Mouse (Mus musculus): ENCODE measurements around the gene Ndufa5.

Ndufa5 gene

DNA sequence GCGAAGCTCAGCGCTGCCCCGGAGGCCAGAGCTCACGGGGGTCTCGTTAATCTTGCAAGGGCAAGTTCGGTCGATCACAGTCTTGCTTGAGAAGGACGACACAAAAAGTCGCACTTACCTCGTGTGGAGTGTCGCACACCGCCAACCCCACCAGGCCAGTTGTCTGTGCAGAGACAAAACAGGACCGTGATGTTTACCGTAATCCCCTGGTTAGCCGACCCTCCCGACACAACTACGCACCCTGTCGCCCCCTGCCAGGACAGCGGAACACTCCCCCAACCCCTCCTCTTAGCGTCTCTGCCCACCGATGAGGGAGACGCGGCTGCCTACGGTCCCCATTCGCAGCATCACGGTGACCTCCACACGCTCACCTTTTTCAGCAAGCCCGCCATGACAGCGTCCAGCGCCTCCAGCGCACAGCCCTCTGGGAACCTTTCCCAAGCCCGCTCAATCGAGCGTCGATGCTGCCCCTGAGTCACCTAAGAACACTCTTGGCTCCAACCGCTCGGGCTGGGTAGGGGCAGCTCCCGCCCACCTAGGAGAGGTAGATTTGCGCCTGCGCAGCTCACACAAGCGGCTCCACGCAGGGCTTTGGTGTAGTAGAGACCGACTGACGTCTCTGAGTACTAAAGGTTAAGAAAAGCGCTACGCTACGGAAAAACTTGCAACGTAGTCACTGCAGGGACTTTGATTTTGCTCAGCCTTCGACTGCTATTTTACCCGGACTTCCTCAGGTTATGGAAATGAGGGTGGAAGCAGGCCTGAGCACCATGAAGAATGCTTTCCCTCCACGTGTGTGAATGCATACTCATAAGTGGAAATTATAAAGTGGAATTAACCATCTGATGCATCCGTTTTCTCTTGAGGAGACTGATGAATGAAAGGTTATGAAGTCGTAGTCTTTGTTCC lies at the start of gene Ndufa5:
Gene Ndufa5 (minus strand): TSS at position 859 of the 909 bp plus-strand sequence.
- DNase-seq (ENCODE audit: low read depth, low spot score) = peak; percentile 98

DNA sequence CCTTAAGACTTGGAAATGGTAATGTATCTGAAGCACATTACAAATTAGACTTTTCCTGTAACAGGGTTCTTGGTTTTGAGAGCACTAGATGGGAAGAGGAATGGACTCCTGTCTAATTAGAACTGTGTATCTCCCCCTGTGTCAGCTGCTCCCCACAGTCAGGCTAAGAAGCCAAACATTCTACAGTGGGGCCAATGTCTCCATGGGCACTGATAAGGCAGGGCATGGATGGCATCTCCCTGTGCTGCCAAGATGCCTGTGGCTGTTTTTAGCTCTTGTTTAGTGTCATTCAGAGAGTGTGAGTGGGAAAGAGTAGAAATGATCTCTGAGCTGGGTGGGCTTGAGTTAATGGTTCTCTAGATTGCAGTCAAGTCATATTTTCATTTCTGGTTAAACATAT lies 45.5 kb upstream of the Ndufa5 start:
- DNase-seq (ENCODE audit: low read depth, low spot score) = no peak

DNA sequence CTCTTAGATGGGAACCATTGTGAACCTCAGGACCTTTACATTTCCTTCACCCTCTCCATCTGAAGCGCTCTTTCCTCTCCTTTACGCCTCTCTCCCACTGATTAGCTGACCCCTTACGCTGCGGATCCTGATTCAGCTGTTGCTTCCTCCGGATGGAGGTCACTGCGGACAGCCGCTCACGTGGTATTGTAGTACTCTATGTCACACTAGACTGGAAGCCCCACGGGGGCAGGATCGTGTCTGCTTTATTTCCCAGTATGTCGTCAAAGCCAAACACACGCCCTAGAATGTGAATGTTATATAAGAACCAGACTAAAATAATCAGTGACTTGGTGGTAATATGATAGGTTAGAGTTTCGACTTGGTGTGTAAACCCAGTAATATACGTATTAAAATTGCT lies 44.6 kb upstream of the Ndufa5 start:
- no peak for DNase-seq (ENCODE audit: low read depth, low spot score)

DNA sequence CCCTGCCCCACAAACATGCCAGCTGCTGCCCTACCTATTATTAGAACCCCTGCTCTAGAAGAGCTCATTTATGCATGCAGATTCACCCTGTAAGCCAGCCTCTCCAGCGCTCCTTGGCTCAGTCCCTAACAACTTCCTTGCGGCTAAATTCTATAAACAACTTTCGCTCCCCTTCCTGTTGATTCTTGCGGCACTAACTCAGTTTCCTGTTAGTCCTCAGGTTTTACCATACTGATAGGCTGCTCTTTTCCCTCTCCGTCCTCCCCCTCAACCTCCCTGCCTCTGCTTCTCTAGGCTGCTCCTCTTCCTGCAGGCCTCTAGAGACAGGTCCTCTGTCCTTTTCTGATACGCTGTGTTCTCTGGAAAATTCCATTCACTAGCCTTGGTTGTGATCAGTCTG lies 43.3 kb upstream of the Ndufa5 start:
- no peak for DNase-seq (ENCODE audit: low read depth, low spot score)

DNA sequence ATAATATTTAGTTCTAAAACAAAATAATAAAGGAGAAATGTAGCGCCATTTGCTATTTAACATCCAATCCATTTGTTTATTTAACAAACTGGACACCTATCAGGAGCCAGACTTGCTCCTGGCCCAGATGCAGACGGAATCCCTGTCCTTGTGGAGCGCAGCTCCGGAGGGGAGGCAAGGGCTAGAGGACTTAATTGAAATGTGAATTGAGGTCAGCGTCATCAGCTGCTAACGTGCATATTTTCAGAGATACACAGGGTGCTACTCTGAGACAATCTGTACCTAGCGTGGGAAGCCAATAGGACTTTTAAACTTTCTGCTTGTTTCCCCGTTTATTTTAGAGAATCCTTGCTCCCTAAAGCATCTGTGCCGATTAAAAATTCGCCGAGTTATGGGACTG lies 42.5 kb upstream of the Ndufa5 start:
- DNase-seq (ENCODE audit: low read depth, low spot score) = no peak

DNA sequence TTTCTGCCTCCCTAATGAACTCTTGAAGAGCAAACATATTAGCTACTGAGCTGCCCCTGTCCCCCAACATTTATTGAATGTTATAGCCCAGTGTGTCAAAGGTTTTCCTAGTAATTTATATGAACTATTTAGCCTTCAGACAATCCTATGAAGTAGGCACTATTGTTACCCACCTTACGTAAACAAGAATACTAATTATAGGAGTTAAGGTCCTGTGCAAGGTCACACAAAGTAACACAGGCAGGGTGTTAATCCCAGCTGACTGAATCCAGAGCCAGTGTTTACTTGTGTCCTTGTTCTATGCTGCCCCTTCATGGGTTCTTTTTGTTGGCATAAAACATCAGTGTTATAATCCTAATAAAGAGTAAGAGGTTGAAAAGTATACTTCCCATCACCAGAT lies 41.9 kb upstream of the Ndufa5 start:
- DNase-seq (ENCODE audit: low read depth, low spot score) = no peak

DNA sequence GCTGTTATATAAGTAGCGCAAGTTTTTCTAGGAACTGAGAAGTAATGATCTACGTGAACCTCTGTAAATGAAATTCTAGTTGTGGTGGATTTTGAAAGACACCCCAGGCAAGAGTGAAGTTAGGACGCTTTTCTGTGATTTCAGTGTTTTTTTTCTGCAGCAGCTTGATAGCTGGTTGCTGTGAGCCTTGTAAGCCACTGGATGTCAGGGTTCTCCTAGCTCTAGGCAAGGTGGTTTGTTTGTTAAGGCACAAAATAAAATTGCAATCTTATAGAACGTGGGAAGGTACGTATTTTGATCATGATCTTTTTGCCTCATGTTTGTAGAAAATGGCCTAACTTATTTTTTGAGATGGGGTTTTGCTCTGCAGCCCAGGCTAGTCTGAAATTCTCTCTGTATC lies 41.1 kb upstream of the Ndufa5 start:
- DNase-seq (ENCODE audit: low read depth, low spot score) = no peak

DNA sequence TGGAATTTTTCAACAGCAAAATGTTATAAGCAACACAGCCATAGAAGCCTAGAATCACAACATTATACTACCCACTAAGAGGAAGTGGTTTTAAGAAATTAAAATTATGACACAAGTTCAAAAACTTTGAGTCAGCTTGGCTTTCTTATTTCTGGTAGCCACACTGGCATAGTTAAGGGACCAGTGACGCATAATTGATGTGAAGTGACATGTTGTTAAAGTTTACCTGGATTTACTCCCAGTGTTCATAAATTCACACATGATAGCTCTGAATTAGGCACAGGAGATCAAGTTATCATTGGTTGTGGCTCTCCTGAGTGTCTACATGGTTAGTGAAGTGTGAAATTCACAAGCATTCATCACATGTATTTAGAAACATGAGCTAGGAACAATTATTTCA lies 37.1 kb upstream of the Ndufa5 start:
- DNase-seq (ENCODE audit: low read depth, low spot score) = no peak

DNA sequence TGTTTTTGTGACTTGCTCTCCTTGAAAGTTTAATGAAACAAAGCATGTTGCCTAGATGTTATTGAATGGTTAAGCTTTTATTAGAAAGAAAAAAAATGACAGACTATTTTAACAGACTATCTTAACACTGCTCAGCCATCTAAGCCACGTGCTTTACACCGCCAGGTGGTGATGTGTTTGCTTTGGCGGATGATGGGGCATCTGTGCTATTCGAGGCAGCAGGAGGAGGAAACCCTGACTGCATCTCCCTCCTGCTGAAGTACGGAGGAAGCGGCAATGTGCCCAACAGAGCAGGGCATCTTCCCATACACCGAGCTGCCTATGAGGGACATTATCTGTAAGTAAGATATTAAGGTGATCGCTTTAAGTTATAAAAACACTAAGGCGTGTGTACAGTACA lies 36.3 kb upstream of the Ndufa5 start:
- no peak for DNase-seq (ENCODE audit: low read depth, low spot score)

DNA sequence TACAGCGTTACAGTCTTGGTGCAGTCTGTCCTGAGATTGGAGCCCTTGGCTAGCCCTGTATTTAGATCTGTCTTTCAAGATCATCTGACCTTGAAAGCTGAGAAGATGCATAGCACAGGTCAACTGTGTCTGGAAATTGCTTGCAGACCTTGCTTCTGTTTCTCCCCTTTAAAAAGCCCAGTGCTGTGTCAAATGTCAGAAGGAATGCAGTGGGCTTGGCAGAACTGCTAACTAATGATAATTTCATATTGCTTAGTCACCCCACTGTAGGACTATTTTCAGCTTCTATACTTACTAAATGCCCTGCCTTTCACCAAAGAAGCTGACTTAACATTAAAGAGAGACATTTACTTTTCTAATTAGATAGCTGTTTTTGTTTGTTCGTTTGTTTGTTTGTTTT lies 27.7 kb upstream of the Ndufa5 start:
- DNase-seq (ENCODE audit: low read depth, low spot score) = no peak

DNA sequence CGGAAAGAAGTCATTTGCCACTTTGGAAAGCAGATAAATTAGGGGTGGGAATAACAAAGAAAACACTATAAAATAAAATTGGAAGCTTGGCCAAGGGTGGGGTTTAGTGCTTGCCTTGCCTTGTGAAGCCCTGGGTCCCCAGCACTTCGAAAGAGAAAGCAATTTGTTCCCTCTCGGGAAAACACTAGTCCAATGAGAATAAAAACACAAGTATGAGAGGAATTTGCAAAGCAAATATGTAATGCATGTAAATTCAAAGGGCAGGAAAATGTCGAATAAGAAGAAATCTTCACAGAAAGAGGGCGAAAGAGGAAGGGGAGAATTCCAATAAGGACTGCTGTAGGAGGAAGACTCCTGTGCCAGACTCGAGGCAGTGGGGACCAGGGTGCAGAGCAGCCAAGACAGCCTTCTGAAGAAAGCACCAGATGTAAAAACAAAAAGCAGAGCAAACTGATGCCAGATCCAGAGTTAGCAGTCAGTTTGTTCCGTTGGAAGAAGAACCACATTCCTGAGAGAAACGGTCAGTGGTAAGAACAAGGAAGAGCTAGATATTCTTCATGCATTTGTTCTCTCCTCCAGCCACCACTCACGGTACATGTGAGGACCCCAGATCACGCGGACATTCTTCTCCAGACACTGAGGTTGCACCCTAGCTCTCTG lies 26.7 kb upstream of the Ndufa5 start:
- no peak for DNase-seq (ENCODE audit: low read depth, low spot score)

DNA sequence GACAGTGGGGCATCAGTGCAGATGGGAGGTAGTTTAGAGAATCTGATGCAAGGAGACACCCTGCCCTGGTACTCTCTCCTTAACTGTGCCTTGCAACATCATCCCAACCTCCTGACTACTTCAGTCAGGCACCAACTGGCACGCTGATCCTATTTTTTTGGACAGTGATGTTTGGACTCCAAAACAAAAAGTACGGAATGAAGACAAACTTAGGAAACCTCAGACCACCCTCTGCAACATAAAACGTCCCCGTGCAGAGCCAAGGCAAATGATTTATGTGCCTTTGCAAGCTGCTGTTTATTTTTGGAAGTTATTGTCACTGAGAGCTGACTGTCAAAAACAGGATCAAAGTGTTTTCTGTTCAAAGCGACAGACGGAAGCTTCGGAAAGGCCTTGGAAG lies 24.2 kb upstream of the Ndufa5 start:
- DNase-seq (ENCODE audit: low read depth, low spot score) = no peak

DNA sequence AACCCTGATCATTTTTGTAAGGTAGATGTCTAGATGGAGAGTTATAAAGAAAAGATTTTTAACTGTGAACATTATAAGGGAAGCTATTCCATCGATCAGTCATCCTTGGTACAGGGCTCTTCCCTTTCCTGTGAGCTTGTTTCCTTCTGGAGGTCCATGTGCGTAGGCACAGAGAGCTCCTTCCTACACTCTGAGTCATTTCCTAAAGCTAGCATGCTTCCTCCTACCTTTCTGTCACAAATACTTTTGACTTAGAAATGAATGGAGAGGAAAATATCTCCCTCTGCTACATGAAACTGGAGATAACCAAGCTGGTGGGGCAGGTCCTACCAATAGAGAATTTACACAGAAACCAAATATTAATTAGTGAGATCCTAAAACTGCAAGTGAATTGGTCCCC lies 22.0 kb upstream of the Ndufa5 start:
- DNase-seq (ENCODE audit: low read depth, low spot score) = no peak

DNA sequence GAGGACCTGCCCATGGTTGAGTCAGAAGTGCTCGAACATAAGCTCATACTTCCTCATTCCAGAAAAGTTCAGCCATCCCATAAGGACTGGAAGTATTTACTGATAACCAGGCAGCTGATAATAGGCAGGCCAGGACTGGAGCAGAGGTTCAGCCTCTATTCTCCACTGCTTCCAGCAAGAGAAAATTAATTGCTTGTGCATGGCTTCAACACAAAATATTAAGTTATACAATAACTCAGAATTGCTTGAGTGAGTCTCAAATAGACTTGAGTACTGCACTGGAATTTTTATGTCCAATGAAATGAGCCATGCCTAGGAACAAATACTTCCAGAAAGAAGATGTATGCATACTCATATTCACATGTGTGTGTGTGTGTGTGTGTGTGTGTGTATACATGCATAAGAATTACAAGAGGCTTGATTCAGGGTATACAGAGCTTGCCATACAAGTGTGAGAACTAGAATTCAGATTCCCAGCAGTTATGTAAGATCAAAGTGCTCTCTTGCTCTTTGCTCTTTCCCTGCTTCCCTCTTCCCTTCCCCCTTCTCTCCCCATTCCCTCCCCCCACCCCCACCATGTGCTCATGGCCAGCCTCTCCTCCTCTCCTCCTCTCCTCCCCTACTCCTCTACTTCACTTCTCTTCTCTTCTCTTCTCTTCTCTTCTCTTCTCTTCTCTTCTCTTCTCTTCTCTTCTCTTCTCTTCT lies 19.1 kb upstream of the Ndufa5 start:
- no peak for DNase-seq (ENCODE audit: low read depth, low spot score)

DNA sequence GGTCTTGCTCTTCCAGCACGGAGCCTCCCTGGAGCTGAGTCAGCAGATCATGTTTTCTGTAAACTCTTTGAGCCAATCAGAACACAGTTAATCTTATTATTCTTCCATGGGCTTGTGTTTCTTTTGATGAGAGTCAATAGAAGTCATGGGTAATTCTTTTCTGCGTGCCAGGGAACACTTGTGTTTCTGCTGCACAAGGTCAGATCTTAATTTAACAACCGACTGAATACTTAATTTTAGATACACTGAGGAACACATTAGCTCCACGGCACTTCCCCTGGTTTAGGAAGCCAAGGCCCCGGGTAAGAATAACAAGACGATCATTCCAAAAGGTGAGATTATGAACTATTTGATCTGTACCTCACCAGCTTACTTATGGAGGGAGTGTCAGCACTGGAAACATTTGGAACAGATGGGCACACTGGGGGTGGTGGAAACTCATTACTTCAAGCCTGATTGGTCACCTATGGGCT lies 15.3 kb upstream of the Ndufa5 start:
- DNase-seq (ENCODE audit: low read depth, low spot score) = no peak

DNA sequence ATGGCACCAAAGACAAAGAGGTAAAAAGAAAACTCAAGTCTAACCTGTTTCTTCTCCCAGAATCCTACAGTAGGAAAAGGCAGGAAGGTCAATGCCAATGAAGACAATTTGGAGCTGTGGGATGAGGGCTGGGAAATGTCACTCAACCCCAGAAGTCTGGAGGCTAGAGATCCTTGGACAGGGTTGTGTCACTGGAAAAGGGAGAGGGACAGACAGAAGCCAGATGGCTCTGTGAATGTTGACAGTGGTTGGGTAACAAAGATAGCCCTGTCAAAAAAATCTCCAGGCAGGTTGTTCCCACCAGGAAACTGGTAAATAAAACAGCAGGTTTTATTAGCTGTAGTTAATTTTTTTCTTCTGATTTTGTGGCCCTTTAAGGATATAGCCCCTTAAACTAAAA lies 14.6 kb upstream of the Ndufa5 start:
- DNase-seq (ENCODE audit: low read depth, low spot score) = no peak

DNA sequence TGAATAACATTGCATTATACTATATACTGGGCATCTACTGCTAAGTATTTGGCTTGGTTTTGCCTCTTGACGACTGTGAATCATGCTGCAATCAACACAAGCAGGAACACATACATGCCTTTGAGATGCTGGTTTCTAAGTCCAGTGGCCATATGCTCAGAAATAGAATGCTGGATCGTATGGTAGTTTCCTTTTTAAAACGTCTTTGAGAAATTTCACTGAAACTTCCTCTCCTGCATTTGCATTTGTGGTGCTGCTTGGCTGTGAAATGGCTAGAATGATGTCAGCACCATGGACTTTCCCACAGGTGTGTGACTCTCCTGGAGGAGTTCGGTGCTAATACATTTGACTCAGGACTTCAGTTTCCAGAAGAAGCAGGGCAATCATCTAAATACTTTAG lies 12.3 kb upstream of the Ndufa5 start:
- no peak for DNase-seq (ENCODE audit: low read depth, low spot score)

DNA sequence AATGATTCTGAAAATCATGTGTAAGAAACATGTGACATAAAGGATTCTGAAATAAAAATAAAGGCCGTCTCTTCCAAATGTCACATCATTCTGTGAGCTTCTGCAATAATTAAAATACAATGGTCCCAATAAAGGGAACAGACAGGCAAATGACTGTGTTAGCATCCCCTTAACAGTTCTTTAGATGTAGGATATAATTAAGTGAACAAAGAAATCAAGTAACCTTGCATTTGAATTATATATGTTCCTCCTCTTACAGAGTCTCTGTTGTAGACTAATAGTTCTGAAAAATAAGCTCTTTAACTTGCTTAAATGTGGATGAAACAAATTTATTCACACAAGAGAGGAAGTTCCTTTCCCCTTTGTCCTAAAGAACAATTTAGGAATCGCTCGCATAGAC lies 10.6 kb upstream of the Ndufa5 start:
- no peak for DNase-seq (ENCODE audit: low read depth, low spot score)

DNA sequence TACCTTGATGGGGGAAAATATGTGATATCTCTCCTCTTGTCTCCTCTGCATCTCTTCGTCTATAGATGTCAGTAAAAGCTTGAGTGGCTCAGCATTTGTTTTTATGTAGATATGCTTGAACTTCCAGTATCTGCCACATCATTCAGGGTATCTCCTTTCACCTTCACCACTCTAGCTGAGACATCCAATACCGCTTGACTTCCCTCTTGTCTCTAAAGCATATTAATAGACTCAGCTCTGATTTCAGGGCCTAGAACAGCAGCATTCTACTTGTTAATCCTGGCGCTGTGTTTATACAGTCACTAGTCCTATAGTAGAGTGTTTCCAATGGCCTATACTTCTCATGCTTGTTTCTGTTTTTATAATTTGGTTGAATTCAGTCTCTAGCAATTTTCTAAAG lies 5.0 kb upstream of the Ndufa5 start:
- DNase-seq (ENCODE audit: low read depth, low spot score) = no peak

DNA sequence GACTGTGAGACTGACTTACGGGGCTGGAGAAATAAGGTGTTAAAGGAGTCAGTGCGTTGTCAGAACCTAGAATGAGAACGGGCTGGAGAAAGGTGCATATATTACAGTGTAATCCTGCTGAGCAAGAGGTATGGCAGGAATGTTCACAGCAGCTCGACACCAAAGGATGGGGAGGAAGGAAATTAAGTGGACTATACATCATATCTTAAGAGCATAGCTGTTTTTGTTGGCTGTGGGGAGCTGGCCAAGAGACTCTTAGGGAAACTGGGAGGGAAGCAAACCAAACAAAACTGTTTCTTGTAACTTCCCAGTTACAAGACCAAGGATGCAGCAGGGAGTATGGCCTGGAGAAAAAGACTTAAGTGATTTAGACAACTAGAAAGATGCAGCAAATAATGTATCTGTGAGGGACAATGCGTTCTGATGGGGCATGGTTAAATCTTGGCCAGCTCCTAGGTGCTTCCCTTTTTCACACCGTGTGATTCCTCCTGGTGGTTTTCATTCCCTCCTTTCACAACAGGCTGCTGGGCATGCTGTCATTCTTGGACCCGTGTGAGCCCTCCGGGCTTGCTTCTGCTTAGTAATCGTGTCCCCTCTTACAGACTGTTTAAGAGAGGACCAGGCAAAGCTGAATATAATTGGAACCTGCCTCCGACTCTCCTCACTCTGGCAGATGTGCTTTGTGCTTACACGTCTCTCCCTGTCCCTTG lies 3.1 kb upstream of the Ndufa5 start:
- DNase-seq (ENCODE audit: low read depth, low spot score) = no peak

DNA sequence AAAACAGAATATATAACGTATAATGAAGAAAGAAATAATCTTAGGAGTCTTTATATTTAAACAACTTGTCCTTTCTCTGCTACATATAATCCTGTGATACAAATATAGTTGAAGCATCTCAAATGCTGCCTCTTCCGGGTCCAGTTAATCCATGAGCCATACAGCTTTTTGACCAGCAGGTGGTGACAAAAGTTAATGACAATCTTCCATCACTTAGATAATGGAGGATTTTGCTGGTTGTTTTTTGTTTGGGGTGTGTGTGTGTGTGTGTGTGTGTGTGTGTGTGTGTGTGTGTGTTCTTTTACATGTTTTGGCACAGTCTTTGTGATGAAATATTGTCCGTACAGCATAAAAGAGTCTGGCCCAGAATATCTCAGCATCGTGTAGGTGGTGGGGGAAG lies 2.4 kb upstream of the Ndufa5 start:
- peak; percentile 82 for DNase-seq (ENCODE audit: low read depth, low spot score)

DNA sequence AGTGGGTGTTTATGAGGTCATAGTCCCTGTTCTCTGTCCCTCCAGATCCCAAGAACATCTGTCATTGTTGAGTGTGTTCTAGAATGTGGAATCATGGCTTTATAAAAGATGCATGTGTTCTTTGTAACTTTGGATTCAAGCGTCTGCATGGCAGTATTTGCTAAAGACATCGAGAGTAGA lies 141 bp upstream of the Ndufa5 start, which contains the start of gene Asb15:
Gene Asb15 (plus strand): TSS at position 81 of the 180 bp plus-strand sequence.
- DNase-seq (ENCODE audit: low read depth, low spot score) = no peak

Data from CD4-positive, CD25-positive, alpha-beta regulatory T cell, adult 2 months (primary cell).